Mouse (Mus musculus): Measurements from ENCODE around the gene Utrn. TPM values are rescaled to one million over a fixed set of nuclear protein-coding genes. Genes with fewer than 3 reads are reported as not detected.
A peak's percentile ranks its signal among the peaks of the same experiment; 100 is the strongest.

Utrn gene
- total RNA-seq, 2 experiments from 2014 or later: 37.1 to 44.7 TPM

DNA sequence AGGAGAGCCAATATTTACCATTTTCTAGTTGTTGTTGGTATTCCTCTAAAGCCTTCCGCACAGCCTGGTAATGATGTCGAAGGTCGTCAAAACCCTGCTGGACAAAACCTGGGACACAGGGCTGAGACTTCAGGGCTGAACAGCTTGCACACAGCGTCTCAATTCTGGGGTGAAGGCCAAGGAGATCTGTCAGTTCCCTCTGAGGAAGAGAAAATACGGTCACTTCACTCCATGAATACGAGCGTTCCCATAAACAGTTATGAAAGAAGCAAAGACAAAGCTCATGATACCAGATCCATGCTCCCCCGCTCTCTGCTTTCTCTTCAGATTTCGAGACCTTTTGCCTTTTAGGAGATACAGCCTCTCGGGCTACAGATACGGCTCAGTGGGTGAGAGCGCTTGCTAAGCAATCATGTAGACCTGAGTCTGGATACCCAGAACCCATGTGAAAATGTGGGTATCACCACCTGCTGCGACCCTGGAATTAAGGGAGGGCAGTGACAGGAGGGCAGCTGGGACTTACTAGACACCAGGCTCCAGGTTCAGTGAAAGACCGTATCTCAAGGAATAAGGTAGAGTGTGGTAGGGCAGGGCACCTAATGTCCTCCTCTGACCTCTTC lies 155.8 kb downstream of the Utrn start:
- intact Hi-C loops (cut with DNase I; ENCODE audit: low total_unique reads): no loop called here
- no peak for DNase-seq

DNA sequence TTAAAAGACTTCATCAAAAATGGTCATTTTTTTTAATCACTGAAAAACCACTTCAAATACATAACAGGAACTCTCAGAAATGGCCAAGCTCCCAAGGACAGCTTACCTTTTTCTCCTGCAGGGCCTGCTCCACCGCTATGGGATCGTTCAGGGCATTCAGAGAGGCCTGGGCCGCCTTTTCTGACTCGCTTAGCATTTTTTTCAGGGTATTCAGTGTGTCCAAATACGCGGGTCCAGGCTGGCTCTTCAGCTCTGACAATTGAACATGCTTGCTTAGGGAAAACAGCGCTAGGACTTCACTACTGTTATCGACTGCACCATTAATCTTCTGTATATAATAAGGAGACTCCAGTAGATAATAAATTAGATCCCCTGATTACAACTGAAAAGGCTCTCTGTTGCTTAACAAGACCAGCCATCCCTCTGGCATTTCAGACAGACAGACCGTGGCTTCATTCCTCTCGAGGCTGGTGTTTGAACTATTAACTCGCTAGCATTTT lies 157.8 kb downstream of the Utrn start:
- no peak for DNase-seq
- intact Hi-C loops (cut with DNase I; ENCODE audit: low total_unique reads): no loop called here

DNA sequence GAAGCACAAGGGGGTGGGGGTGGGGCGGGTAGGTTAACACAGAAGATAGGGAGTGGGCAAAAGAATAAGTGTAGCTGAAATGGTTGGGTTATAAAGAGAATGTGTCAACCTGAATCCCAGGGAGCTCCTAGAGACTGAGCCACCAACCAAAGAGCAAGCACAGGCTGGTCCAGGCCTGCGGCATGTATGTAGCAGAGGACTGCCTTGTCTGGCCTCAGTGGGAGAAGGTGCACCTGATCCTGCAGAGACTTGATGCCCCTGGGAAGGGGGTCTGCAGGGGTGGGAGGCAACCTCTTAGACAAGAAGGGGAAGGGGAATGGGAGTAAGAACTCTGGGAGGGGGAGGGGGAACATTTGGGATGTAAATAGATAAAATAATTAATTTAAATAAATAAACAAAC lies 162.6 kb downstream of the Utrn start:
- intact Hi-C loops (cut with DNase I; ENCODE audit: low total_unique reads): no loop called here
- no peak for DNase-seq

GRCm38 (mm10) chr10:12705990-12706389 lies 163.2 kb downstream of the Utrn start:
- DNase-seq: no peak
- intact Hi-C loops (cut with DNase I; ENCODE audit: low total_unique reads): no loop called here

- intact Hi-C loops (cut with DNase I; ENCODE audit: low total_unique reads): no loop called here
- DNase-seq: no peak
These were observed 164.9 kb downstream of the Utrn start for GRCm38 (mm10) chr10:12704290-12704689.

- no peak for DNase-seq
- intact Hi-C loops (cut with DNase I; ENCODE audit: low total_unique reads): no loop called here
These were observed 165.6 kb downstream of the Utrn start for GRCm38 (mm10) chr10:12703526-12703925.

- DNase-seq: no peak
- intact Hi-C loops (cut with DNase I; ENCODE audit: low total_unique reads): no loop called here
These were observed 167.0 kb downstream of the Utrn start for GRCm38 (mm10) chr10:12702140-12702539.

- intact Hi-C loops (cut with DNase I; ENCODE audit: low total_unique reads): no loop called here
- DNase-seq: no peak
These were observed 167.5 kb downstream of the Utrn start for GRCm38 (mm10) chr10:12701694-12702093.

- DNase-seq: no peak
- intact Hi-C loops (cut with DNase I; ENCODE audit: low total_unique reads): no loop called here
These were observed 168.6 kb downstream of the Utrn start for GRCm38 (mm10) chr10:12700576-12700975.

DNA sequence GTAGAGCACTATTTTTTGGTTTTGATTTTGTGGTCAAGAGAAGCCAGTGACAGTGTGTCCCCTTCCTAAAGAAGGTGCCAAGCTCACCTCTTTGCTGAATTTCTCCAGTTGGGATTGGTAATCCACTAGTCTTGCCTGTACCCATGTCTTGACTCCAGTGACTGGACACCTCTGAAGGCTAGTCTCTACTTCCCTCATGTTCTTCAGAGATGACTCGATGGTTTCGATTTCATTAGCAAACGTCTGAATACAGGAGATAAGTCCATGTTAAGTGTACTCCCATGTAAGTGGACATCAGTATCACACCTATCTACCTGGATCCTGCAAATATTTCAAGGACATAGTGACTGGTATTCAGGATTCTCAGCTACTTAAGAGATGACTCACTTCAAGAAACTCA lies 171.3 kb downstream of the Utrn start:
- no peak for DNase-seq
- intact Hi-C loops (cut with DNase I; ENCODE audit: low total_unique reads): no loop called here

- intact Hi-C loops (cut with DNase I; ENCODE audit: low total_unique reads): no loop called here
- no peak for DNase-seq
These were observed 172.5 kb downstream of the Utrn start for GRCm38 (mm10) chr10:12696704-12697103.

GRCm38 (mm10) chr10:12694774-12695173 lies 174.4 kb downstream of the Utrn start:
- peak; percentile 40 for DNase-seq
- intact Hi-C loops (cut with DNase I; ENCODE audit: low total_unique reads): loop anchor here (5.0 kb wide), 1 partner anchor 303 kb away; no protein-coding TSS in a partner anchor

DNA sequence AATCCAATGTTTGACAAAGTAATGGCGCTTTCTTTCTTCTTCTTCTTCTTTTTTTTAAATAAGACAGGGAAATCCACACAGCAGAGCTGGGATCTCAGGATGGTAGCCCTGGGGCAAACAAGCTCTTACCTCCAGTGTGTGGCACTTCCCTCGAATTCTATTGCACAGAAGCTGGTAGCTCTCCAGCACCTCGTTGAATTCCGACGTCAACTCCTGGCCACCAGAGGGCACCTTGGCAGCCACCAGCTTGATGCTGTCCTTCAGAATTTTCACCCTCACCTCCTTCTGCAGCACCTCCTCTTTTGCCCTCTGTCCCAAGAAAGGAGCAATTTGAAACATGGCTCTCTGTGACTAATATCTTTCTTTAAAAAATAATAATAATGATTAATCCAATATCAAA lies 178.6 kb downstream of the Utrn start:
- intact Hi-C loops (cut with DNase I; ENCODE audit: low total_unique reads): loop anchor here (5.0 kb wide), 1 partner anchor 307 kb away; no protein-coding TSS in a partner anchor
- peak; percentile 71 for DNase-seq

- intact Hi-C loops (cut with DNase I; ENCODE audit: low total_unique reads): no loop called here
- no peak for DNase-seq
These were observed 183.5 kb downstream of the Utrn start for GRCm38 (mm10) chr10:12685683-12686082.

DNA sequence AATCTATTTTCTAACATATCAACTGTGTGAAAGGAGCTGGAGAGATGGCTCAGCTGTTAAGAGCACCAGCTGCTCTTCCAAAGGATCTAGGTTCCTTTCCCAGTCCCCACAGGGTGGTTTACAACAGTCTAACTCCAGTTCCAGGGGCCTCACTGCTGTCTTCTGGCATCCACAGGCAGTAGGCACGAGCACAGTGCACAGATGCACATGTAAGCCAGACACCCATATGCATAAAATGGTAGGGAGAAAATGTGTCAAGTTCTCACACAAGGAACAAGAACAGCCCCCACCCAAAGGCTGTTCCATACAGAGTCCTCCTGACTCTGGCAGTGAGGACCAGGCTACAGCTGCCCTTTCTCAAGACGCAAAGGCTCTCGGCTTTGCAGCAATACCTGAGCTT lies 185.1 kb downstream of the Utrn start:
- intact Hi-C loops (cut with DNase I; ENCODE audit: low total_unique reads): no loop called here
- DNase-seq: no peak

DNA sequence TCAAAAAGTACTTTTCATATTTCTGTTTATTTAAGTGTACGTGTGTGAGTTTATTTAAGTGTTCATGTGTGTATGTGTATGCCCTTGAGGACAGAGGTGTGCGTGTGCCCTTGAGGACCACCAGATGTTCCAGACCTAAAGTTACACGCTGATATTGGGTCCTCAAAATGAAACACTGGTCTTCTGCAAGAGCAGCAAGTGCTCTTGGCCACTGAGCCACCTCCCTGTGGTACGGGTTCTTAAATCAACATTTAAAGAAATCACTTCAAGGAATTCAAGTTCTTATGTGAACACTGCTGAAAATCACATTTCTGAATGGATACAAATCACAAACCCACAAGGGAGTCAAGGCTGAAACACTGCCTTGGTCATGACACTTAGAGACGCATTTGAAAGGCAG lies 195.9 kb downstream of the Utrn start:
- no peak for DNase-seq
- intact Hi-C loops (cut with DNase I; ENCODE audit: low total_unique reads): no loop called here

- intact Hi-C loops (cut with DNase I; ENCODE audit: low total_unique reads): no loop called here
- DNase-seq: no peak
These were observed 197.6 kb downstream of the Utrn start for GRCm38 (mm10) chr10:12671608-12672007.

- no peak for DNase-seq
- intact Hi-C loops (cut with DNase I; ENCODE audit: low total_unique reads): no loop called here
These were observed 207.1 kb downstream of the Utrn start for GRCm38 (mm10) chr10:12662035-12662434.

GRCm38 (mm10) chr10:12658023-12658744 lies 211.0 kb downstream of the Utrn start:
- intact Hi-C loops (cut with DNase I; ENCODE audit: low total_unique reads): no loop called here
- no peak for DNase-seq

- DNase-seq: no peak
- intact Hi-C loops (cut with DNase I; ENCODE audit: low total_unique reads): no loop called here
These were observed 216.2 kb downstream of the Utrn start for GRCm38 (mm10) chr10:12652988-12653387.

DNA sequence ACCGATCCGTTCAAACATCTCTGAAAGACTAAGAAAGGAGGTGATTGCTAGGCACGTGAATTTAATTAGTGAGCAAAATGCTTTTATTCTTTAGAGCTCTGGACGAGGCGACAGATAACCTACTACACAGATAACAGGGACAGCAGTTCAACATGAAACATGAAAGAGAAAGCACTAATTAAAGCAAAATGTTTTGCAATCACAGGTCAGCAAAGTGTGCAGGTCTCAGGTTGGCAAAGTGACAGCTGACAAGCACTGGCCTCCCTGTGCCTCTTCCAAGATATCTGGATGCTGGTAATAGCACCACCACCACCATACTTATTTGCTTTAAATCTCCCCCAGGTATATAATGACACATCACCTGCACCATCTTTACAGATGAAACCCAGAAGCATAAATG lies 223.0 kb downstream of the Utrn start:
- intact Hi-C loops (cut with DNase I; ENCODE audit: low total_unique reads): no loop called here
- DNase-seq: no peak
